Mouse (Mus musculus) thymus, adult 2 months (tissue): ENCODE results near the gene Alx1. TPM values are rescaled to one million over a fixed set of nuclear protein-coding genes. Genes with fewer than 3 reads are reported as not detected.

Experiments used
- DNase-seq: peaks from one replicate; pipeline ENCODE4 v3.0.0; 2021
- H3K27ac ChIP-seq: fragments of 200-500 bp; 2 replicates; pipeline ENCODE4 v1.5.1; 2012; ENCODE audit warnings: low read length, control low read depth; ENCODE audit not compliant: control insufficient read depth, insufficient read depth
- H3K27me3 ChIP-seq: fragments of 200-500 bp; 2 replicates; pipeline ENCODE4 v1.6.1; 2012; ENCODE audit warnings: mild to moderate bottlenecking, low read length, moderate library complexity, mixed read lengths; ENCODE audit not compliant: control insufficient read depth, insufficient read depth
- H3K36me3 ChIP-seq: fragments of 200-500 bp; 2 replicates; pipeline ENCODE4 v1.6.1; 2012; ENCODE audit warnings: mild to moderate bottlenecking, low read length, moderate library complexity; ENCODE audit not compliant: control insufficient read depth, insufficient read depth
- H3K4me1 ChIP-seq: fragments of 200-500 bp; replicated peaks from 2 replicates; pipeline ENCODE4 v1.6.1; 2012; ENCODE audit warnings: low read length; ENCODE audit not compliant: control insufficient read depth, insufficient read depth
- H3K4me3 ChIP-seq: fragments of 200-500 bp; 2 replicates; pipeline ENCODE4 v1.5.1; 2012; ENCODE audit warnings: mild to moderate bottlenecking, low read length, control low read depth, moderate library complexity; ENCODE audit not compliant: control insufficient read depth, insufficient read depth
- CTCF ChIP-seq: fragments of 200-500 bp; IDR thresholded peaks from 2 replicates; pipeline ENCODE4 v1.5.1; 2012; ENCODE audit warnings: mild to moderate bottlenecking, control low read depth, low read length, moderate library complexity, borderline replicate concordance; ENCODE audit not compliant: control insufficient read depth, poor library complexity, insufficient read depth; ENCODE audit errors: extremely low read depth
- POLR2A ChIP-seq: fragments of 200-500 bp; IDR thresholded peaks from 2 replicates; pipeline ENCODE4 v1.6.1; 2012; ENCODE audit warnings: mild to moderate bottlenecking, low read length, control low read depth, moderate library complexity; ENCODE audit not compliant: control insufficient read depth, poor library complexity, insufficient read depth; ENCODE audit errors: extremely low read depth
- WGBS: fragments of 180-500 bp; shearing (Covaris S2); methylation state at CpG from one replicate; pipeline ENCODE4 v1.1.7; 2018; 5-methylcytosine and 5-hydroxymethylcytosine counted together
- polyA plus RNA-seq: library from polyadenylated mRNA; depleted of rRNA; stranded (reverse); fragments of >200 nt; gene quantifications from 2 replicates; pipeline ENCODE4 v1.2.3, GENCODE M21; 2012; rRNA removed

Gene Alx1
- polyA plus RNA-seq, 1 experiment, result not detected

DNA sequence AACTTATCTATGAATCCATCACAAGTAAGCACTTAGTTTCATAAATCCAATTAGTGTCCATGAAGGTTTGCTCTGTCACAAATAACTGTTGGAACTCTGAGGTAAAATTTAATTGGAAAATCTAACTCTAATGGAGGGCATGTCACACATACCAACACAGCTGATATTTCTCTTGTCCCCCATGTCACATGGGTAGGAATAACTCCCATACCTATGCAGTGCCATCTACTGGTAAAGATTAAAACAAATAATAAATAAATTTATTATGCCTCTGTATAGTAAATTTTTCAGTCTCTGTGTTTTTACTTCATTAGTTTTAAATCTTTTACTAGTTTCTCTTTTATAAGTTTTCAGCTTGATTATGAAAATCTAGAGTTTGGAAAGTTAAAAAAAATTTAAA is 30.4 kb downstream of the Alx1 start:
- TF ChIP-seq CTCF (no peak), POLR2A (no peak)
- DNase-seq, result no peak
- no peaks in the 10 kb centered on the region for H3K27me3 ChIP-seq
- no peak overlapping the region for H3K27ac ChIP-seq
- no peaks in the 10 kb centered on the region for H3K36me3 ChIP-seq
- H3K4me1 ChIP-seq, result no peaks in the 10 kb centered on the region
- H3K4me3 ChIP-seq, result no peak overlapping the region

DNA sequence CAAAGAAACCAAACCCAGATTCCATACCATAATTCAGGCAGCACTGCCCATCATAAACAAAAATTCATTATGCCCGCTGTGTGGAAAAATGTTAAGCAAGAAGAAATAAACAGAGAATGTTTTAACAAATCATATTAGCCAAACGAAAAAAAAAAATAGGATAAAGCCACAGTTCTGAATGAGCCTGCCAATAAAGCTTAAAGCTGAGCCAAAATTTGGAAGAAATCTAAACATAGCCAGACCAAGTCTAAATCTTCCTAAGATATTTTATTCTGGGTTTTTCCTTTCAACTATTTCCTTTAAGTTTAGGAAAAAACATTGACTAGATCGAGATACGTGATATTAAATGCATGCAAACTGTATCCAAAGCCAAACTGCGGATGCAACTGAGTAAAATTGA is 54.9 kb downstream of the Alx1 start:
- Histone ChIP-seq H3K36me3 (no peaks in the 10 kb centered on the region), H3K27ac (no peak overlapping the region), H3K27me3 (no peaks in the 10 kb centered on the region), H3K4me3 (no peak overlapping the region), H3K4me1 (no peaks in the 10 kb centered on the region)
- no peak for DNase-seq
- WGBS, result 86% methylated on average over 5 of the region's 5 CpGs
- TF ChIP-seq POLR2A (no peak), CTCF (no peak)

DNA sequence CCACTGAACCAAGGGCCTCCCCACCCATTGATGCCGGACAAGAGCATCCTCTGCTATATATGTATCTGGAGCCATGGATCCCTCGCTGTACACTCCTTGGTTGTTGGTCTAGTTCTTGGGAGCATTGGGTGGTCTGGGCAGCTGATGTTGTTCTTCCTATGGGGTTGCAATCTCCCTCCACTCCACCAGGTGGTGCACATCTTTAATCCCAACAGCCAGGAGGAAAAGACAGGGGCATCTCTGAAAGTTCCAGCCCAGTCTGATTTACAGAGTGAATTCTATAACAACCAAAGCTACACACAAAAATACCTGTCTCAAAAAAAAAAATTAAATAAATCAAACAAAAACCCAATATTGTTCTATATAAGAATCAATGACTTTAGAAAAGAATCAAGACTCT is 70.4 kb downstream of the Alx1 start:
- H3K4me1 ChIP-seq, result no peaks in the 10 kb centered on the region
- H3K27me3 ChIP-seq, result no peaks in the 10 kb centered on the region
- no peak for DNase-seq
- no peak overlapping the region for H3K4me3 ChIP-seq
- no peak overlapping the region for H3K27ac ChIP-seq
- 92% methylated on average over 2 of the region's 2 CpGs for whole genome bisulfite sequencing
- TF ChIP-seq POLR2A (no peak), CTCF (no peak)
- no peaks in the 10 kb centered on the region for H3K36me3 ChIP-seq

Other genes starting within 250 kb of the Alx1 start
- 0.05 and 0.15 TPM in 2 replicates for gene Lrriq1, start 206.1 kb upstream of the Alx1 start, polyA plus RNA-seq